Mouse (Mus musculus) CH12.LX (cell line): ENCODE measurements around the gene A330070K13Rik.

ENCODE experiments used
- CTCF ChIP-seq, 2 experiments: IDR thresholded peaks in 1 of 2; conservative IDR thresholded peaks in 1 of 2; 2 replicates each; pipeline ENCODE4 v1.5.1; 2011 to 2012; ENCODE audit warnings: low read depth in 2 of 2, low read length in 2 of 2, improper control_type of control experiment in 1 of 2, inconsistent platforms in 1 of 2, mild to moderate bottlenecking in 1 of 2, moderate library complexity in 1 of 2
- E2F4 ChIP-seq: IDR thresholded peaks from 2 replicates; pipeline ENCODE4 v1.6.1; 2011; ENCODE audit warnings: low read depth, low read length, improper control_type of control experiment; ENCODE audit not compliant: insufficient replicate concordance
- EP300 ChIP-seq: IDR thresholded peaks from 2 replicates; pipeline ENCODE4 v1.6.1; 2011; ENCODE audit warnings: low read length, improper control_type of control experiment
- HCFC1 ChIP-seq: IDR thresholded peaks from 2 replicates; pipeline ENCODE4 v1.6.1; 2012; ENCODE audit warnings: low read depth, mild to moderate bottlenecking, inconsistent platforms, low read length, improper control_type of control experiment
- JUND ChIP-seq: conservative IDR thresholded peaks from 2 replicates; pipeline ENCODE4 v1.6.1; 2011; ENCODE audit warnings: low read depth, low read length, improper control_type of control experiment
- NELFE ChIP-seq: IDR thresholded peaks from 2 replicates; pipeline ENCODE4 v1.6.1; 2011; ENCODE audit warnings: low read depth, low read length, improper control_type of control experiment
- POLR2A ChIP-seq: IDR thresholded peaks from 2 replicates; pipeline ENCODE4 v1.6.1; 2011; ENCODE audit warnings: low read depth, mild to moderate bottlenecking, improper control_type of control experiment, low read length
- POLR2AphosphoS2 ChIP-seq: IDR thresholded peaks from 2 replicates; pipeline ENCODE4 v1.6.1; 2011; ENCODE audit warnings: low read depth, low read length, improper control_type of control experiment
- SIN3A ChIP-seq: IDR thresholded peaks from 2 replicates; pipeline ENCODE4 v1.6.1; 2012; ENCODE audit warnings: low read length, improper control_type of control experiment, inconsistent platforms
- TBP ChIP-seq: conservative IDR thresholded peaks from 2 replicates; pipeline ENCODE4 v1.6.1; 2011; ENCODE audit warnings: low read depth, low read length, improper control_type of control experiment
- USF1 ChIP-seq: IDR thresholded peaks from 2 replicates; pipeline ENCODE4 v1.6.1; 2014; ENCODE audit warnings: low read depth, mild to moderate bottlenecking, inconsistent platforms, low read length, improper control_type of control experiment

GRCm38 (mm10) chr5:130363773-130364172 is 20.7 kb downstream of the A330070K13Rik start:
- TF ChIP-seq CTCF (conservative IDR thresholded peaks at IDR 0.05 in 1 of 2, IDR thresholded peaks at IDR 0.05 in 1 of 2; ENCODE audit: low read depth in 2 of 2, low read length in 2 of 2) (no peak), TBP (no peak), SIN3A (no peak), POLR2AphosphoS2 (no peak), POLR2A (no peak), NELFE (no peak), USF1 (no peak), HCFC1 (no peak), EP300 (no peak), E2F4 (no peak), JUND (no peak)
